Mouse (Mus musculus): ENCODE data around the gene Stpg3.

- no peak for TF ChIP-seq MAX (IDR thresholded peaks at IDR 0.05)
- TF ChIP-seq CTCF (IDR thresholded peaks at IDR 0.05; ENCODE audit: control insufficient read depth, insufficient read depth, insufficient read length): no peak
Observed at GRCm38 (mm10) chr2:25234050-25234449, 19.6 kb upstream of the Stpg3 start, which contains the start of gene Slc34a3.

Measured in C2C12 (cell line).